ENCODE assay signal across 13 mouse cellular contexts in genomic region chr11:80368949-80369348, GRCm38 (mm10).
"Had no signal": no experiment of that assay in that cellular context is flagged by ENCODE, and none has a peak within 500 bp of the region (broad histone marks: within the 10 kb centered on the region; RNA-seq: fewer than 3 reads in every experiment).

No protein-coding gene starts in this region.

- H3K27me3 ChIP-seq: kidney, embryonic 15.5 days; limb, embryonic 15.5 days; liver, embryonic 12.5 days; lung, embryonic 15.5 days; midbrain, embryonic 12.5 days; neural tube, embryonic 15.5 days had no signal

- H3K4me1 ChIP-seq: kidney, embryonic 15.5 days; limb, embryonic 15.5 days; liver, embryonic 12.5 days; lung, embryonic 15.5 days; midbrain, embryonic 12.5 days; neural tube, embryonic 15.5 days had no signal

- H3K4me3 ChIP-seq: kidney, embryonic 15.5 days; limb, embryonic 15.5 days; liver, embryonic 12.5 days; lung, embryonic 15.5 days; midbrain, embryonic 12.5 days; myocyte; neural tube, embryonic 15.5 days had no signal

- H3K27ac ChIP-seq: kidney, embryonic 15.5 days; limb, embryonic 15.5 days; liver, embryonic 12.5 days; lung, embryonic 15.5 days; midbrain, embryonic 12.5 days; neural tube, embryonic 15.5 days had no signal

- H3K9ac ChIP-seq: kidney, embryonic 15.5 days; limb, embryonic 15.5 days; liver, embryonic 12.5 days; lung, embryonic 15.5 days; midbrain, embryonic 12.5 days; neural tube, embryonic 15.5 days had no signal

- DNase-seq: kidney, adult 18-20 months; kidney, postnatal 25 days; layer of hippocampus, adult 9-11 months; right cerebral cortex, adult 18-20 months; right cerebral cortex, postnatal 25 days; thymus, postnatal 4 days had no signal

- ATAC-seq: liver, embryonic 12.5 days had no signal

- H3K9me3 ChIP-seq: kidney, embryonic 15.5 days; limb, embryonic 15.5 days; liver, embryonic 12.5 days; lung, embryonic 15.5 days; midbrain, embryonic 12.5 days; neural tube, embryonic 15.5 days had no signal

- H3K4me2 ChIP-seq: kidney, embryonic 15.5 days; limb, embryonic 15.5 days; liver, embryonic 12.5 days; lung, embryonic 15.5 days; midbrain, embryonic 12.5 days; neural tube, embryonic 15.5 days had no signal
